Mouse (Mus musculus) stomach, embryonic 14.5 days (tissue): Measurements from ENCODE around the gene Fam214a. TPM values are rescaled to one million over a fixed set of nuclear protein-coding genes. Genes with fewer than 3 reads are reported as not detected.

Experiments
- ATAC-seq: fragments of 200-750 bp; cut with Nextera tagmentation; 2 replicates; pipeline ENCODE4 v1.8.0; 2017; ENCODE audit warnings: low read depth, moderate TSS enrichment; ENCODE audit not compliant: insufficient number of reproducible peaks, insufficient read depth, low FRiP score
- H3K27ac ChIP-seq: fragments of 300-500 bp; sonication (generic); 2 replicates; pipeline ENCODE4 v1.5.1; 2014; ENCODE audit warnings: mild to moderate bottlenecking, low read length, moderate library complexity, mixed read lengths
- H3K27me3 ChIP-seq: fragments of 300-500 bp; sonication (generic); 2 replicates; pipeline ENCODE4 v1.6.1; 2014; ENCODE audit warnings: low read length, control low read depth, mixed read lengths; ENCODE audit not compliant: control insufficient read depth, insufficient read depth
- H3K36me3 ChIP-seq: fragments of 300-500 bp; sonication (generic); 2 replicates; pipeline ENCODE4 v1.6.1; 2014; ENCODE audit warnings: mild to moderate bottlenecking, control low read depth, low read length, moderate library complexity, mixed read lengths; ENCODE audit not compliant: control insufficient read depth, insufficient read depth
- H3K4me1 ChIP-seq: fragments of 300-500 bp; sonication (generic); 2 replicates; pipeline ENCODE4 v1.6.1; 2014; ENCODE audit warnings: low read length, control low read depth, mixed read lengths; ENCODE audit not compliant: control insufficient read depth, insufficient read depth
- H3K4me2 ChIP-seq: fragments of 300-500 bp; sonication (generic); replicated peaks from 2 replicates; pipeline ENCODE4 v1.6.1; 2014; ENCODE audit warnings: low read depth, low read length, control low read depth
- H3K4me3 ChIP-seq: fragments of 300-500 bp; sonication (generic); 2 replicates; pipeline ENCODE4 v1.5.1; 2014; ENCODE audit warnings: low read depth, low read length, control low read depth
- H3K9ac ChIP-seq: fragments of 300-500 bp; sonication (generic); replicated peaks from 2 replicates; pipeline ENCODE4 v1.6.1; 2014; ENCODE audit warnings: low read depth, mild to moderate bottlenecking, control low read depth, low read length, moderate library complexity, mixed read lengths
- H3K9me3 ChIP-seq: fragments of 300-500 bp; sonication (generic); 2 replicates; pipeline ENCODE4 v1.6.1; 2016; ENCODE audit warnings: low read depth, low read length, control low read depth; ENCODE audit not compliant: control insufficient read depth
- WGBS: fragments of 180-500 bp; shearing (Covaris S2); extraction: QIAGEN DNeasy Blood & Tissue Kit; methylation state at CpG from one replicate; pipeline ENCODE4 v1.1.7; 2014; 5-methylcytosine and 5-hydroxymethylcytosine counted together
- polyA plus RNA-seq: library from polyadenylated mRNA; unstranded; fragments of >200 nt; fragmentation: Nextera tagmentation; extraction: Ambion mirVana; gene quantifications from 2 replicates; pipeline ENCODE4 v1.2.1, GENCODE M21; 2014

The Fam214a gene
- polyA plus RNA-seq, 1 experiment from 2014 or later, result 15.0 TPM

GRCm38 (mm10) chr9:75041840-75042525 is 89.3 kb downstream of the Fam214a start:
- Histone ChIP-seq H3K9me3 (no peaks in the 10 kb centered on the region), H3K4me3 (no peak overlapping the region), H3K4me1 (no peaks in the 10 kb centered on the region), H3K9ac (no peak overlapping the region), H3K4me2 (no peak overlapping the region), H3K27me3 (no peaks in the 10 kb centered on the region), H3K36me3 (peaks cover 4% of the 10 kb centered on the region; the same call in 1 of the 2 replicates), H3K27ac (no peak overlapping the region)
- ATAC-seq, result no peak
- 80% methylated on average over 2 of the region's 2 CpGs for WGBS

GRCm38 (mm10) chr9:75043191-75043590 is 90.5 kb downstream of the Fam214a start:
- no peak overlapping the region for H3K4me3 ChIP-seq
- no peaks in the 10 kb centered on the region for H3K9me3 ChIP-seq
- H3K36me3 ChIP-seq, result peaks cover 4% of the 10 kb centered on the region; the same call in 1 of the 2 replicates
- no peaks in the 10 kb centered on the region for H3K4me1 ChIP-seq
- no peak overlapping the region for H3K4me2 ChIP-seq
- WGBS, result 91% methylated on average over 2 of the region's 2 CpGs
- H3K27ac ChIP-seq, result no peak overlapping the region
- no peaks in the 10 kb centered on the region for H3K27me3 ChIP-seq
- no peak overlapping the region for H3K9ac ChIP-seq
- no peak for ATAC-seq

- no peak overlapping the region for H3K9ac ChIP-seq
- no peak overlapping the region for H3K27ac ChIP-seq
- no peak overlapping the region for H3K4me3 ChIP-seq
- peaks cover 4% of the 10 kb centered on the region; the same call in 1 of the 2 replicates for H3K36me3 ChIP-seq
- no peak for ATAC-seq
- no peaks in the 10 kb centered on the region for H3K4me1 ChIP-seq
- no peak overlapping the region for H3K4me2 ChIP-seq
- no peaks in the 10 kb centered on the region for H3K27me3 ChIP-seq
- no peaks in the 10 kb centered on the region for H3K9me3 ChIP-seq
These were observed 94.4 kb downstream of the Fam214a start for GRCm38 (mm10) chr9:75047079-75047478.

GRCm38 (mm10) chr9:75049100-75049499 is 96.4 kb downstream of the Fam214a start:
- Histone ChIP-seq H3K27ac (no peak overlapping the region), H3K27me3 (no peaks in the 10 kb centered on the region), H3K9me3 (no peaks in the 10 kb centered on the region), H3K4me3 (no peak overlapping the region), H3K9ac (no peak overlapping the region), H3K36me3 (no peaks in the 10 kb centered on the region; the same call in 1 of the 2 replicates), H3K4me1 (no peaks in the 10 kb centered on the region), H3K4me2 (no peak overlapping the region)
- 51% methylated on average over 3 of the region's 3 CpGs for WGBS
- no peak for ATAC-seq

GRCm38 (mm10) chr9:75050003-75050402 is 97.3 kb downstream of the Fam214a start:
- H3K27ac ChIP-seq, result no peak overlapping the region
- no peak overlapping the region for H3K9ac ChIP-seq
- no peaks in the 10 kb centered on the region for H3K9me3 ChIP-seq
- WGBS, result 33% methylated on average over 3 of the region's 3 CpGs
- no peak overlapping the region for H3K4me2 ChIP-seq
- no peak for ATAC-seq
- H3K4me3 ChIP-seq, result no peak overlapping the region
- H3K4me1 ChIP-seq, result no peaks in the 10 kb centered on the region
- no peaks in the 10 kb centered on the region; the same call in 1 of the 2 replicates for H3K36me3 ChIP-seq
- no peaks in the 10 kb centered on the region for H3K27me3 ChIP-seq

GRCm38 (mm10) chr9:75051841-75052240 is 99.2 kb downstream of the Fam214a start:
- H3K27me3 ChIP-seq, result no peaks in the 10 kb centered on the region
- no peaks in the 10 kb centered on the region for H3K4me1 ChIP-seq
- no peak overlapping the region for H3K27ac ChIP-seq
- 84% methylated on average over 4 of the region's 4 CpGs for WGBS
- peaks cover 9% of the 10 kb centered on the region; the same call in 1 of the 2 replicates for H3K36me3 ChIP-seq
- H3K4me3 ChIP-seq, result no peak overlapping the region
- H3K9ac ChIP-seq, result no peak overlapping the region
- H3K4me2 ChIP-seq, result no peak overlapping the region
- no peaks in the 10 kb centered on the region for H3K9me3 ChIP-seq
- ATAC-seq, result no peak

- H3K4me1 ChIP-seq, result no peaks in the 10 kb centered on the region
- H3K4me2 ChIP-seq, result no peak overlapping the region
- H3K9me3 ChIP-seq, result no peaks in the 10 kb centered on the region
- no peak overlapping the region for H3K9ac ChIP-seq
- no peak for ATAC-seq
- no peaks in the 10 kb centered on the region for H3K27me3 ChIP-seq
- no peak overlapping the region for H3K4me3 ChIP-seq
- WGBS, result 66% methylated on average over 5 of the region's 5 CpGs
- no peak overlapping the region for H3K27ac ChIP-seq
- H3K36me3 ChIP-seq, result peaks cover 32% of the 10 kb centered on the region
These were observed 102.4 kb downstream of the Fam214a start for GRCm38 (mm10) chr9:75055046-75055445.

- H3K27me3 ChIP-seq, result no peaks in the 10 kb centered on the region
- no peak for ATAC-seq
- no peaks in the 10 kb centered on the region for H3K4me1 ChIP-seq
- H3K36me3 ChIP-seq, result no peaks in the 10 kb centered on the region
- no peak overlapping the region for H3K4me3 ChIP-seq
- no peak overlapping the region for H3K27ac ChIP-seq
- no peak overlapping the region for H3K9ac ChIP-seq
- H3K9me3 ChIP-seq, result no peaks in the 10 kb centered on the region
- WGBS, result 54% methylated on average over 9 of the region's 9 CpGs
- no peak overlapping the region for H3K4me2 ChIP-seq
These were observed 112.1 kb downstream of the Fam214a start for GRCm38 (mm10) chr9:75064678-75065331.
